Mouse (Mus musculus) embryonic fibroblast, embryonic 13.5 days (primary cell): ENCODE results near the gene Tmigd3.

Source experiments
- CTCF ChIP-seq: IDR thresholded peaks from 2 replicates; pipeline ENCODE4 v1.5.1; 2011; ENCODE audit warnings: mild to moderate bottlenecking, control low read depth, low read length, moderate library complexity, borderline replicate concordance; ENCODE audit not compliant: insufficient read depth
- POLR2A ChIP-seq: IDR thresholded peaks from 2 replicates; pipeline ENCODE4 v1.6.1; 2011; ENCODE audit warnings: low read depth, mild to moderate bottlenecking, control low read depth, low read length, moderate library complexity

DNA sequence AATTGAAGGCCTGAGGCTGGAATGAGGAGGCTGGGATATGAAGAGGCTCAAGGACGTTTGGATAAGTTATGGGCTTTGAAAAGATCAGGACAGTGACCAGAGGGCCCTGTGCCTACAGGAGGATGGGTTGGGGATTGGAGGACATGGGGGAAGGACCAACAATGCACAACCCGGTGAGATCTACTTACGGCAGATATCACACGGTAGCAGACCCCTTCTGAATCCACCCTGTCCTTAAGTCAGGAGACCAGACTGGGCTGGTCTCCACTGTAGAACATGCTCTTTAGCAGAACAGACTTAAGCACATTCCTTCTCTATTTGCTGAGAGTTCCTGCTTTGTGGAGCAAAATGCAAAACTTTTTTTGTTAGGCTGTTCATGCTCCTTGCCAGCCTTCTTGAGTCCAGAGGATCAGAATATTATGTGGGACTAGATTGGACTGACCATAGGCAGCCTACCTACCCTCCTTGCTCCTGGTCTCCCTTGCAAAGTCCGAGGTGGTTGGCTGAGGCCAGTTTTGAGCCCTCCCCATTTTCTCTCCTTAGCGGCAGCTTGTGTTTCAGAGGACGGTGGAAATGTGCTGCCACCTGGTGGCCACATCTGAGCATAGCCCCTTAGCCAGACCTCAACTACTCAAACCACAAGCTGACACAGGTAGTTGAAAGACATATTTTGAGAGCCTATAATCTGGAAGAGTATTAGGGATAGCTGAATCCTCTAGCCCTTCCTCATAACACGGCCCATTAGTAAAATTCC is 28.9 kb downstream of the Tmigd3 start:
- TF ChIP-seq CTCF = peak; percentile 74; the same call in 1 of the 2 replicates
- TF ChIP-seq POLR2A = no peak
